8 mouse cellular contexts compared by ENCODE assay signal in the genomic region with DNA sequence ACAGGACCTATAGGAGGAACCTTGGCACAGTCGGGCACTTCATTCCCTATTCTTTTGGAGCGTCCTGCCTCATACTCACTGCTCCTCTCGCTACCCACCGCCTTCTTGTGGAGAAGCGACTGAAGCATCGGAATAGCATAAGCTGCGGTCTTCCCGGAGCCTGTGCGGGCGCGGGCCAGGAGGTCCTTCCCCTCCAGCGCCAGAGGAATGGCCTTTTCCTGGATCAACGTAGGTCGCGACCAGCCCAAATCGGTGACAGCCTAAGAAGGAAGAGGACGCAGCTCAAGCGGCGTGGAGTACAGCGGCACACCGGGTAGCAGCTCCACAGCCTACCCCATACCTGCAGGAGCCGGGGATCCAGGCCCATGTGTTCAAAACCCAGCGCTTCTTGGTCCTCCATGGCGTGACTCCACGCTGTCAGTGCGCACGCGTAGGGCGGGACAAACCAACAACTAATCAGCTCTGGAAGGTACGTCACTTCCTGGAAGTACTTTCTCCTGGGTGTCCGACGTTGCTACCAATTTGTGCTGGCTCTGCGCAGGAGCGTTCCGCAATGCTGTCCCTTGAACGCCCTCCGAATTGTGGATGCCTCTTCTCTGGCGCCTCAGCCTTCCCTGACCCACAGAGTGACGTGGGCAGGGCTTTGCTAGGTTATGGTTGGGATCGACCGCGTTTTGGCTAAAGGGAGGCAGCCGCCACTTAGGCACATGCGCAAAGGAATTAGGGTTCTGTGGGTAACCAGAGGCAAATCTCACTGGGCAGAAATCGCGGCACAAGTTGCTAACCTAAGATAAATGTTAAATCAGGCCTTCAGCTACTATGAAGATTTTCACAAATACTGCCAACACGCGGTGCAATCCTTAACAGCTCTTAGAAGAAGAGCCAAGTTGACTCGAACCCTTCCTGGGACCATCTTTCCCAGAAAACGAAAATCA. TPM values are rescaled to one million over a fixed set of nuclear protein-coding genes. Genes with fewer than 3 reads are reported as not detected.
DNase-seq lines count a peak whose midpoint lies in the region; ATAC-seq and TF ChIP-seq lines count a peak whose summit lies in the region.

A gene (minus strand): TSS at position 453 of the 935 bp plus-strand sequence.

- peaks cover 61% of the 10 kb centered on the region for H3K36me3 ChIP-seq in heart, embryonic 12.5 days
- peaks cover 39% of the 10 kb centered on the region for H3K36me3 ChIP-seq in kidney, postnatal 0 days (ENCODE audit: insufficient read depth, low read length)
- H3K36me3 ChIP-seq in liver, embryonic 11.5 days (ENCODE audit: control insufficient read depth, insufficient read depth, low read length) = peaks cover 48% of the 10 kb centered on the region
- peaks cover 43% of the 10 kb centered on the region for H3K36me3 ChIP-seq in stomach, embryonic 14.5 days (ENCODE audit: control insufficient read depth, insufficient read depth, low read length)

- peak within 1 kb of the TSS; percentile 84 for H3K9ac ChIP-seq in heart, embryonic 12.5 days
- peak within 1 kb of the TSS; percentile 91 for H3K9ac ChIP-seq in kidney, postnatal 0 days (ENCODE audit: low read depth, low read length)
- H3K9ac ChIP-seq in liver, embryonic 11.5 days (ENCODE audit: low read depth, low read length) = peak within 1 kb of the TSS; percentile 72
- H3K9ac ChIP-seq in stomach, embryonic 14.5 days (replicated peaks; ENCODE audit: low read depth, low read length) = peak within 1 kb of the TSS; percentile 89

- peak within 1 kb of the TSS; percentile 94 for H3K4me2 ChIP-seq in heart, embryonic 12.5 days
- peak within 1 kb of the TSS; percentile 91 for H3K4me2 ChIP-seq in kidney, postnatal 0 days (ENCODE audit: low read length)
- H3K4me2 ChIP-seq in liver, embryonic 11.5 days = peak within 1 kb of the TSS; percentile 92
- peak within 1 kb of the TSS; percentile 97 for H3K4me2 ChIP-seq in stomach, embryonic 14.5 days (replicated peaks; ENCODE audit: low read depth, low read length)

- no peaks in the 10 kb centered on the region for H3K27me3 ChIP-seq in heart, embryonic 12.5 days (replicated peaks)
- H3K27me3 ChIP-seq in kidney, postnatal 0 days (ENCODE audit: insufficient read depth, low read length) = no peaks in the 10 kb centered on the region
- no peaks in the 10 kb centered on the region for H3K27me3 ChIP-seq in liver, embryonic 11.5 days (replicated peaks; ENCODE audit: control insufficient read depth, insufficient read depth, low read length)
- no peaks in the 10 kb centered on the region for H3K27me3 ChIP-seq in stomach, embryonic 14.5 days (ENCODE audit: control insufficient read depth, insufficient read depth, low read length)

- peak within 1 kb of the TSS; percentile 93 for H3K27ac ChIP-seq in heart, embryonic 12.5 days (ENCODE audit: poor library complexity, severe bottlenecking)
- H3K27ac ChIP-seq in kidney, postnatal 0 days = peak within 1 kb of the TSS; percentile 92
- H3K27ac ChIP-seq in liver, embryonic 11.5 days (ENCODE audit: low read depth, low read length) = peak within 1 kb of the TSS; percentile 87
- peak within 1 kb of the TSS; percentile 87 for H3K27ac ChIP-seq in stomach, embryonic 14.5 days (ENCODE audit: low read length)

- peak within 1 kb of the TSS; percentile 87 for H3K4me3 ChIP-seq in heart, embryonic 12.5 days
- H3K4me3 ChIP-seq in kidney, postnatal 0 days (replicated peaks; ENCODE audit: low read depth, low read length) = peak within 1 kb of the TSS; percentile 98
- peak within 1 kb of the TSS; percentile 71 for H3K4me3 ChIP-seq in liver, embryonic 11.5 days (ENCODE audit: low read depth, low read length)
- H3K4me3 ChIP-seq in stomach, embryonic 14.5 days (ENCODE audit: low read depth, low read length) = peak within 1 kb of the TSS; percentile 97

- 2% methylated on average over 50 of the region's 50 CpGs for WGBS in heart, embryonic 12.5 days
- WGBS in kidney, postnatal 0 days = 2% methylated on average over 50 of the region's 50 CpGs
- WGBS in liver, embryonic 11.5 days = 2% methylated on average over 50 of the region's 50 CpGs
- WGBS in stomach, embryonic 14.5 days = 2% methylated on average over 50 of the region's 50 CpGs

- peak; percentile 99 for ATAC-seq in erythroid progenitor cell, adult 5-6 weeks (replicated peaks; ENCODE audit: low FRiP score, poor library complexity, severe bottlenecking)
- peak; percentile 95 for ATAC-seq in heart, embryonic 12.5 days (ENCODE audit: insufficient number of reproducible peaks, low FRiP score)
- ATAC-seq in kidney, postnatal 0 days (replicated peaks; ENCODE audit: low FRiP score, low read depth) = peak; percentile 98
- ATAC-seq in liver, embryonic 11.5 days (replicated peaks; ENCODE audit: low FRiP score) = peak; percentile 95
- peak; percentile 96 for ATAC-seq in stomach, embryonic 14.5 days (ENCODE audit: insufficient number of reproducible peaks, insufficient read depth, low FRiP score, low read depth)

- H3K9me3 ChIP-seq in heart, embryonic 12.5 days (replicated peaks) = no peaks in the 10 kb centered on the region
- H3K9me3 ChIP-seq in kidney, postnatal 0 days (replicated peaks; ENCODE audit: low read length) = no peaks in the 10 kb centered on the region
- H3K9me3 ChIP-seq in liver, embryonic 11.5 days (ENCODE audit: control insufficient read depth, low read length) = no peaks in the 10 kb centered on the region
- no peaks in the 10 kb centered on the region for H3K9me3 ChIP-seq in stomach, embryonic 14.5 days (ENCODE audit: control insufficient read depth, low read depth, low read length)

- TF ChIP-seq CTCF in kidney, postnatal 0 days (IDR thresholded peaks at IDR 0.05; ENCODE audit: low read depth) = no peak

- peak; percentile 96 for DNase-seq in CD4-positive helper T cell, adult 2 months (ENCODE audit: low read depth, low spot score)
- DNase-seq in brain, embryonic 18.5 days (ENCODE audit: low read depth, low spot score) = peak; percentile 91
- DNase-seq in kidney, postnatal 0 days (ENCODE audit: low spot score) = peak; percentile 98
- peak; percentile 85 for DNase-seq in liver, embryonic 11.5 days (ENCODE audit: low spot score)
- peak; percentile 95 for DNase-seq in naive thymus-derived CD4-positive, alpha-beta T cell, adult 2 months (ENCODE audit: low read depth)

- H3K4me1 ChIP-seq in heart, embryonic 12.5 days (replicated peaks) = peaks cover 9% of the 10 kb centered on the region
- H3K4me1 ChIP-seq in kidney, postnatal 0 days (replicated peaks; ENCODE audit: insufficient read depth, low read length) = peaks cover 8% of the 10 kb centered on the region
- H3K4me1 ChIP-seq in liver, embryonic 11.5 days (replicated peaks; ENCODE audit: control insufficient read depth, insufficient read depth, low read length) = peaks cover 8% of the 10 kb centered on the region
- H3K4me1 ChIP-seq in stomach, embryonic 14.5 days (ENCODE audit: control insufficient read depth, insufficient read depth, low read length) = peaks cover 8% of the 10 kb centered on the region

RNA-seq across cellular contexts. Expression of the gene that starts here (rescaled TPM):
- total RNA-seq in erythroid progenitor cell, adult 5-6 weeks (2015; ENCODE audit: low replicate concordance) = 8.4 and 11.2 TPM in 2 replicates
- 3.2 and 6.4 TPM in 2 replicates for total RNA-seq in erythroid progenitor cell, adult 5-6 weeks (2017; ENCODE audit: low replicate concordance)
- polyA plus RNA-seq in heart, embryonic 12.5 days (2016; fragmentation: Nextera tagmentation; extraction: Ambion mirVana) = 64.2 and 67.1 TPM in 2 replicates
- 73.2 and 75.3 TPM in 2 replicates for polyA plus RNA-seq in kidney, postnatal 0 days (2015; fragmentation: Nextera tagmentation; extraction: Ambion mirVana)
- 141 and 151 TPM in 2 replicates for polyA plus RNA-seq in liver, embryonic 11.5 days (2014; fragmentation: Nextera tagmentation; extraction: Ambion mirVana)
- 96.3 and 100 TPM in 2 replicates for polyA plus RNA-seq in stomach, embryonic 14.5 days (2014; fragmentation: Nextera tagmentation; extraction: Ambion mirVana)

Comparison
In these comparisons a context has a peak if more than half of its experiments do, and no peak if none do; other contexts are left out.
1. Peak in every context shown above with its lines: DNase-seq, ATAC-seq, H3K4me3 ChIP-seq and H3K27ac ChIP-seq.